Mouse (Mus musculus) monocyte, adult 2 months (primary cell): ENCODE measurements around the gene Dennd6a.

ENCODE experiments used
- DNase-seq, 2 experiments: peaks; one replicate each; pipeline ENCODE4 v3.0.0; 2022; ENCODE audit warnings: low spot score in 2 of 2, low read depth in 1 of 2

The Dennd6a gene

DNA sequence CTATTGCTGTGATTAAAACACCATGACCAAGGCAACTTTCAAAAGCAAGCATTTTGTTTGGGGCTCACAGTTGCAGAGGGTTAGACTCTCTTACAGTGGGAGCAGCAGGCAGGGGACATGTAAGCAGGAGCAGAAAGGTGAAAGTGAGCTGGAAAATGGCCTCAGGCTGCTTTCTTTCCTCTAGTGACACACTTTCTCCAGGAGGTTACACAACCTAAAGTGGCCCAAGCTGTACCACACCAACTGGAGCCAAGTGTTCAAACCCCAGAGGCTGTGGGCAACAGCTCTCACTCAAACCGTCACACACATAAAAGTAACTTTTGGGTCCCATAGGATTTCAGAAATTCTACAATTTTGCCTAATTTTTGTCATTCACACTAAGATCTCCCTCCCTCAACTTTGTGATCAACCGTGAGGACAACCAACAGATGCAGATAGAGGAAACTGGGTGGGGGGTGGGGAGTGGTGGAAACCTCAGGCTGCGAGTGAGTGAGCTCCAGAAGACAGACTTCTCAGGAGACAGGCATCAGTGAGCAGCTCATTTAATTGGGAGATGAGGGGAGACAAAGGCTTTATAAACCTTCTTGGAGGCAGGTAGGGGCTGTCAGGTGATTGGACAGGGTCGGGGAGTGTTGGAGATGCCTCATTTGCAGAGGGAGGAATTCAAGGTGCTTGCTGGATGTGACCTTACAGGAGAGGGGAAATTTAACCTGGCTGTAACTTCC, 1.5 kb upstream of the Dennd6a start:
- no peak for DNase-seq

DNA sequence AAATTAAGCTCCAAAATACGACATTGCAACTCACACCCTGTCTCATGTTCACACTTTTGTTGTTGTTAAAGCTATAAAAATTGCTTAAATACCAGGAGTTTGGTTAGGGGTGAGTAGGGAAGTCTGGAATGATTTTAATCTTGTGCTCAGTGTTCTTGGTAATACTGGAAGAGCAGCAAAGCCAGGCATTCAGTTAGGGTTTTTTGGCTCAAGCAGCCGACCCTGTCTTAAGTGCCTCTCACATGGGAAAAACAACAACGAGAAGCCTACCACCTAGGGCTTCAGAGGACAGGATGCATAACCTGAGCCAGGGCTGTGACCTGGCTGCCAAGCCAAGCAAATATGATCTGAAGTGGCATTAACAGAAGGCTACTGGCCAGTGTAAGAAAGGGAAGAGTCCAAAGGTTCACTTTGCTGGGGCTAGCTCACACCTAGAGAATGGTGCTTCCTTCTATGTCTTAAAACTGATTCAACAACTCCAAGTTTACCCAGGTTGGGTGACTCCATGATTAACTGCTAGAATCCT, 2.7 kb downstream of the Dennd6a start:
- no peak for DNase-seq

DNA sequence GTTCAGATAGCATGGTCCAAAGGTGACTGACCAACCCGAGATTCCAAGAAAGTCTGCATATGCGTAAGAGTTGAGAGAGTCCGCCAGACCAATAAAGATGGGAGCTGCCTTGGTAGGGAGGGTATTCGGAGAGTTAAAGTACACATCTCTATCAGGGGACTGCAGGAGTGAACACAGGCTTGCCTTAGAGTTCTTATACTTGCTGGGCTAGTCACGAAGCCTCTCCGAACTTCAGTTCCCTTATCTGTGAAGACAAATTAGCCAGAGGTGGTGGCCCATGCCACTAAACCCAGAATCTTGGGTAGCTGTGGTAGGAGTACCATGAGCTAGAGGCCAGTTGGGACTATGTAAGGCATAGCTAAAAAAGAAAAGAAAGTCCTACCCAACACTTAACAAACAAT, 5.1 kb downstream of the Dennd6a start:
- DNase-seq: no peak

DNA sequence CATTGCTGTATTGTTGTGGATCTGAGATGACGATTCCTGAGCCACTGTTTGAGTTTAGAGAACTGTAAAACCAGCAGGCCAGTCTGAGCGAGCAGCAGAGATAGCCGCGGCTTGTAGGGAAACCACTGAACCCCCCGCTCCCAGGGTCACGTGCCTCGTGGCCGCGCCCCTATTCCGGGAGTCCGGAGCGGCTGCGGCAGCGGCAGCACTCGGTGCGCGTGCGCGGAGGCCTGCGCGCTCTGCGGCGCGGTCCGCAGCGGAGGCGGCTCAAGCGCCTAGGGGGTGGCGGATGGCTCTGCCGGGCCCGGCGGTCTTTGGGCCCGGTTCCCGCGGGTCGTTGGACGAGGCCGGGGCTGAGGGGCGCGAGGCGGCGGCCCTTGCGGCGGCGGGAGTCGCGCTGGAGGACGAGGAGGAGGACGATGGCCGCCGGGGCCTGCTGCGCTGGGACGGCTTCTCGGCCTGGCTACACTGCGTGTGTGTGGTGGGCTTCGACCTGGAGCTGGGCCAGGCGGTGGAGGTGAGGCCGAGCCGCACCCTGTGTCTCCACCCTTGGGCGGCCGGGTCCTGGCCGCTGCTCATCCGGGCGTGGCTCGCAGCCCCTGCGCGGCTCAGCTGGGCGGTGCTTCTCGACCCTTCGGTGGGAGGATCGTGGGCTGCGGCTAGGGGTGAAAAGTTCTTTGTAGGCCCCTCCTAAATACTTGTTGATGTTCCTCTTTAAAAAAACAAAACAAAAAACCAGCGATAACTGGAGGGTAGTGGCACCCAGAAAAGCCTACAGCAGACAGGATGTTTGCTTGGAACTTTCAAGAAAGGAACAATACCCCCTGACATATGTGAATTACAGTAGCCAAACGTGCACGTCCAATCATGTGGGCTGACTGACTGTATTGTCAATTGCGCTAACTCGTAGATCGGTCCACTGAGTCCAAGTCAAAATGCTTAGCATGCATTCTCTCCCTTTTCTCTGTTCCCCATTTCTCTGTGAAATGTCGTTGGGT, 6.0 kb downstream of the Dennd6a start:
- peak; percentile 63 to 76 for DNase-seq

DNA sequence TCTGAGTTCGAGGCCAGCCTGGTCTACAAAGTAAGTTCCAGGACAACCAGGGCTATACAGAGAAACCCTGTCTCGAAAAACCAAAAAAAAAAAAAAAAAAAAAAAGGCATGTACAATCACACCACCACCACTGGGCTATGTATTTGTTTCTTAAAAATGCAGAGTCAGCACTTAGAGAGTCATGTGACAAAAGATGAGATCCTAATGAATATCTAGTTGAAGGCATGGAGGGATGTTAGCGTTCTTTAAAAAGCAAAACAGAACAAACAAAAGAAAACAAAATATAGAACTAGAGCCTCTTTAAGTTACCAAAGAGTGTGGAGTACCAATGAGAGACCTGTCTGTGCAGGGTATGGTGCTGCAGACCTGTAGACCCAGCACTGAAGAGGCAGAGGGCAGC, 10.0 kb downstream of the Dennd6a start:
- DNase-seq: no peak

DNA sequence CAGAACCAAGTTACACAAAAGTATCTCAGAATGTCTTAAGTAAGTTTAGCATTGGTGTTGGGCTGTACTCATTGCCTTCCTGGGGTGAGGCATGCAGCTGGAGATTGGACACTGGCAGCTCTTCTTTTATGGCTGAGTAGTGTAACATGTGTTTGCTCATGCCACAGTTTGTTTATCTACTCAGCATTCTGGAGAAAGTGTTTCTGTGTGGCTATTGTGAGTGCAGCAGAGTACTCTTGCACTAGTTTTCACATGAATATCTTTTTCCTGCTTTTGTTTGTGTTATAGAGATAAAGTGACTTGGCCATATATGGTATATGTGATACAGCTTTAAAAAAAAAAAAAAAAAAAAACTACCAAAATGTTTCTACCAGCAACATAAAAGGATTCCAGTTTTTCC, 13.5 kb downstream of the Dennd6a start:
- DNase-seq: no peak

DNA sequence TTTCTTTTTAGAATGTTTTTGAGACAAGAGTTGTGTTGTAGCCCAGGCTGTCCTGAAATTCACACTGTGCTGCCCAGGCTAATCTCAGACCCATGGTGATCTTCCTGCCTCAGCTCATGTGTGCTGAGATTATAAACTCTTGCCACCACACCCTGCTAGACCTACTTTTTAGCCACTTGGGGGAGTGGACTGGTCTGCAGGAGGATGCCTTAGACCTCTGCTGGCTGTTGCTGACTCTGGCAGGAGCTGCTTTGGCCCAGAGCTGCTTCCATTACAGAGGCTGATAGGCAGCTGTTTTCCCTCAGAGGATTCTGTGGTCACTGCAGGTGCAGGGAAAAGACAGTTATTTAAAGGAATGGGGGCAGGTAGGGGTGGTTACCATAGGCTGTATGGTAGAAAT, 17.7 kb downstream of the Dennd6a start:
- DNase-seq: no peak

DNA sequence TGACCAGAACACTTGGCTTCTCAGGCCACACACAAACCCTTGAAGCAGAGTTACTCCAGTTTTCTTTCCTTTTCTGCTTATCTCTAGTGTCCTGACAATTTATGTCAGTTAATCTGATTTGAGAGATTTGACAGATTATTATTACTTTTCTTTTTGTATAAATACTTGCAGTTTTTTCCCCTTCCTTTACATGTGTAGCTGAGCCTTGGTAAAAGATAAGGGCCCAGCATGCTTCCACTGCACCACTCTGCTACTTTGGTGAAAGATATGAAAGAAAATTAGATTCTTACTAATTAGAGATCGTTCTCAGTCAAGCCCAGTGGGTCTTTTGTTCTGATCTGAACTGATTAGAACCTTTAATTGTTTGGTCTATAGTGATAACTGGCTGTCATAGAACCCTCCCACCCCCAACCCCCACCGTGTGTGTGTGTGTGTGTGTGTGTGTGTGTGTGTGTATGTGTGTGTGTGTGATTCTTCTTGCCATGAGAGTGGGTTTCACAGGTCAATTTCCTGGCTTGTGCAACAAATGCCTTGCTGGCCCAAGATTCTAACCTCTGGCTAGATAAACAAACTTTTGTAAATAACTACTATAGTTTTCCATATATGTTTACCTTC, 19.7 kb downstream of the Dennd6a start:
- DNase-seq: no peak

DNA sequence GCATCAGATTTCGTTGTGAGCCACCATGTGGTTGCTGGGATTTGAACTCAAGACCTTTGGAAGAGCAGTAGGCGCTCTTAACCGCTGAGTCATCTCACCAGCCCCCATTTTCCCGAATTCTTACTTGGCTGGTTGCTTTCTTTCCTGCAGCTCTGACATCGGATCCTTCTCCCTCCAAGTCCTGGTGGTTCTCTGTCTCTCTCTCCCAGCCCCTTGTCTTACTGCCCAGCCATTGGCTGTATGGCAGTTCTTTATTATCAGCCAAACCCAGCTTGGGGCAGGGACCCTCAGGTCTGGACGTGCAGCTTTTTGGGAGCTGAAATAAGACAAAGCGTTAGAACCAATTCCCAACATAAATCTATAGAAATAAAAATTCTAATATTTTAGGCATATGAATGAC, 21.5 kb downstream of the Dennd6a start:
- no peak for DNase-seq

DNA sequence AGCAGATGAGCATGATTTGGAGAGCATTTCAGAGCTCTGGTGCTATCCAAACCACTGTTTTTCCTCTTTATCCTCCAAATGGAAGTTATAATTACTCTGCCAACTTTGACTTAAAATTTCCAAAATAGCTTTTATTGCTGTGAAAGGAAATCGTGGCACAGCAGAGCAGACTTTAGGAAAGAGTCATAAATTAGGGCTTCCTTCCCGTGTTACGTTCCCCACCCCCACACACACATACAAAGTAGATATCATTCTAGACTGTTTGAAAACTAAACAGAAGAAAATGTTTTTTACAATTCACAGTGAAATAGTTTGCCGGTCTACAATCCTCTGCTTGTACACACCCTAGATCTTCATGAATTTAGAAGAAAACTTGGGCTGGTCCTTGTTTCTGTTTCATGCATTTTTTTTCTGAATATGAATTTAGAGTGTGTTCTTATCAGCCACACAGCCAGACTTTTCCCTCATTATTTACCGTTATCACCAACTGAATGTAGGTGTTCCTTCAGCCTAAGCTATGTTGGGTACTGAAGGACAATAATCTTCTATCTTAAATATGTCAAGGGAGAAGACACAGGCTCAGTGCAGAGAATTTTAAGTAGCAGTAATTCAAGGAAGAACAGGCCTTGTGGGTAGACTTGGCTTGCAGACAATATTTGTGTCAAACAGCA, 22.2 kb downstream of the Dennd6a start:
- DNase-seq: no peak

DNA sequence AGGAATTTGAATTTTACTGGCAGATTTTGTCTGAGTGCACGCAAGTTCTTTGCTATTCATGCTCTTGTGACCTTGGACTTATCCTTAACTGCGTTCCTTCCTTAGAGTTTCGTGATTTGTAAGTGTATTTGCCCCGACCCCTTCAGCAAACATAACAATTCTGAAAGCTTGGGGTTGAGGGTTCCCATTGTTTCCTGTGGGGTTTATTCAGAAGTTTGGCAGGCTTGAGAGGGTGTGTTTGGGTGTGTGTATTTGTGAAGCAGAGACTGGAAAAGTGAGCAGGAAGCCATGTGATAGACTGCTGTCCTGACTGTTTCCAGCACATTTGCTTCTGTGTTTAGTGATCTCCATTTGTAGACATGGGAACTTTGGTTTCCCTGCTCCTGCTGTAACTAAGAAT, 31.7 kb downstream of the Dennd6a start:
- DNase-seq: no peak

DNA sequence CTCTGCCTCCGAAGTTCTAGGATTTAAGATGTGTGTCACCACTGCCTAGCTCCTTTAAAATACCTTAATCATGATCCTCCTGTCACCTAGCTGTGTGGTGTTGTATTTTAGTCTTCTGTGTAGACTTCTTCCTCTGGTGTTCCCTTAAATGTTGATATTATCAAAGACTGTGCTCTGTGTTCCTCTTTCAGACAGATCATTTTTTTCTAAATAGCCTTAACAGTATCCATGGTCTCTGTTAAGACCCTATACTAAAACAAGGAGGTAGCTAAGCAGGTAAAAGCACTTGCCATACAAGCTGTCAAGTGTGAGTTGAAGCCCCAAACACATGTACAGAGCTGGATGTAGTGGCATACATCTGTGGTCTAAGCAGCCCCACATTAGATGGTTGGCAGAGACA, 36.0 kb downstream of the Dennd6a start:
- no peak for DNase-seq

DNA sequence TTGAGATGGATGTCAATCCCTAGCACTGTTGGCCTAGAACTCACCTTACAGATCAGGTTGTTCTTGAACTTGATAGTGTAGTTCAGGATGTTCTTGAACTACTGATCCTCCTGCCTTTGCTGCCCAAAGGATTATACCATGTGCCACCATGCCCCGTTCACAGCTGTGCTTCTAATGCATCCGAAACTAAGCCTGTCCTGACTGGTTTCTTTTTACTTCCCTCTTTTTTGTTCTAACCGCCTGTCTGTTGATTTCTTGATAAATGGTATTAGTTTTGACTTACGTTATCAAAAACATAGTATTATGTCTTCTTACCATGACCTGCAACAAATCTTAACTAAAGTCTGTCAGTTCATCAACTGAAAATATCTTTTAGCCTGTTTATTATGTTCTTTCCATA, 37.0 kb downstream of the Dennd6a start:
- DNase-seq: no peak

DNA sequence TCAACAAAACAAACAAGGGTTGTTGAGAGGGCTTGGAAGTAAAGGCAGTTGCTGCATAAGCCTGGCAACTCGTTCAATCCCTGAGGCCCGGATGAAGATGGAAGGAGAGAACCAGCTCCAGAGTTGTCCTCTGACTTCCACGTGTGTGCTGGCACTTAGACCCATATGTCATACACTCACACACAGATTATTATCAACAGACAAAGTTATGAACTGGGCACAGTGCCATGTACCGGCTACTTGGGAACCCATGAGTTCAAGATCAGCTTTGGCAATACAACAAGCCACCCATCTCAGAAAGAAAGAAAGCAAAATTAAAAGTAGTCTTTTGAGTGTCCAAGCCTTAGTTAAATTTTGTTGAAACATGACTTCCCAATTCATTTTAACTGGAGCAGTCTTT, 51.6 kb downstream of the Dennd6a start:
- no peak for DNase-seq

DNA sequence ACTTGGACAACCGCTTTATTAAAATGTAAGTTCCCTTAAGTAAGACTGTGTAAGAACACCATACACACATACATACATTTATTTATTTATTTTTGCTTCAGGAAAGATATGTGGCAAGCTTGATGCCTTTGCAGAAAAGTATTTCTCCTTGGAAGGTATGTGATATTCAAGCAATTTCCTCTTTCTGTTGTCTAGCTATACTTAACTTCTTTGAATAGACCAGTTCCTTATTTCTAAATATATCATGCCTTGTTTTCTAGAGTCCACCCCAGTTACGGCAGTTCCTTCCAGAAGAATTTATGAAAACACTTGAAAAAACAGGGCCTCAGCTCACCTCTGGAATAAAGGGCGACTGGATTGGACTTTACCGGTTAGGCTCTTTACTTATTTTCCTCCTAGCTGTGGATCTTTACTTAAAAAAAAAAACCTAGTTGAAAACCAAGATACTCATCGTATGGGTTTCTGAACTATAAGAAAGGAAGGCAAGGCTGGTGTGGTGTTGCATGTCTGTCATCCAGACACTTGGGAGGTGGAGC, 53.0 kb downstream of the Dennd6a start:
- no peak for DNase-seq

DNA sequence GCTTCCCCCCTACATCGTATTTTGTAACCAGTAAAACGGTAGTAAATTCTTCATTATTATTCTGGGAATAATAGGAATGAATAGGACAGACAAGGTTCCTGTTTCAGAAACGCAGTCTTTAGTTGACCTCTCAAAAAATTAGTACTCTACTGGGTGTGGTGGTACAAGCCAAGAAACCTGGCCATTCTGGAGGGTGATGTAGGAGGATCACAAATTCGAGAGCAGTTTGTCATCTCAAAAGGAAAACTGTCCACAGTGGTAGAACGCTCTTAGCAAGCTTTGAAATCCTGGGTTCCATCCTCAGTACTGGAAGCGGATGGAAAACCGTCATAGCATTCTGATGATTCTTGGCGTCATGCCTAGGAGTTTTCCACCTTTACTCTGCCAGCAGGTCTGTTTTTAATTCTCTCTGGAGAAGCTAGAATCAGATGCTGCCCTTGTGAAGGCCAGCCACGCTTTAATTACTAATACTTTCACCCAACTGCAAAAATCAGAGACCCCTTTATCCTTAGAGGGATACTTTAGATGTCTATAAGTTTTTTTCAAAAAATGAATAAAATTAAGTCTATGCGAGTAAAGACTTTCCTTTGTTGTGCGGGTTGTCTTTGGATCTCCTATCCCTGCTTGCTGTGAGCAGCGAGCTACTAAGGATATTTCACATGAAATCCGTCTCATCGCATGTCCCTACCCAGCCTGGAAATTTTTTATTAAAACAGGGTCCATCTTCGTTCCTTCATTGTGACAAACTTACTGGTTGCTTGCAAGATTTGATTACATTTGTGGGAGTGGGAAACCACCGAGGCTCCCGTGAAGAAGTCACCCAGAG, 63.6 kb downstream of the Dennd6a start:
- DNase-seq: no peak

DNA sequence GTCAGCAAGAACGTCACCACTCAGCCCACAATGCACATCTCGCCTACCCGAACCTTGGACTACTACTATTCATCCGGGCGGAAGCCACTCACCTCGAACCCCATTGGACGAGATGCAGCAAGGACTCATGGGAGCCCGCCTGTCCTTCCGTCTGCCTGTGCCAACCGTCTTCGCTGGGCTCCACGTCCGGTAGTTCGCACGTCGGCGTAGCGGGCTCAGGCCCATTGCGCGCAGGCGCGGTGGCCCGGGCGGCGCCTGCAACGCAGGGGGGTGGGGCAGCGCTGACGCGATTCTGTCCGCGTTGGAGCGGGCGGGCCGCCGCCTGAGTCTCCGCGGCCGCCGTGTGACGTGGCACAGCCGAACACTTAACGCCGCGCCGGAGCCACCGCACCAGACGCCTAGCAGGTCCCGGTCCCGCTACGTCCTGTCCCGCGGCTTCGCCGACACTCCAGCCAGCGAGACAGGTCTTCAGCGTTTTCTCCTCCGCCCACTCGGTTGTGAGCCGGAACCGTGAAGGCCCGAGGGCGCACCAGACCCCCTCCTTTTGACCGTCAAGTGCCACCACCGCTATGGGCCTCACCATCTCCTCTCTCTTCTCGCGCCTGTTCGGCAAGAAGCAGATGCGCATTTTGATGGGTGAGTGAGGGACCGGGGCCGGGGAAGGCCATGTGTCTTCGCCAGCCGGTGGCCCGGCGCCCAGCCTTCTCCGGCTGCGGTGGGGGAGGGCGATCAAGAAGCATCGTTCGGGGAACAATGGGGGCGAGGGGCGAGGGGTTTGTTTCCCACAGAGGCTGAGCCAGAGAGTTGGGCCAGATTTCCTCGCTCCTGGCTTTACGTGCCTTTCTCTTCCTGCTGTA, 64.4 kb downstream of the Dennd6a start, which contains the start of gene Arf4:
Arf4 (plus strand) TSS at position 224 of the 857 bp plus-strand sequence.
- peak; percentile 96 to 97 for DNase-seq

DNA sequence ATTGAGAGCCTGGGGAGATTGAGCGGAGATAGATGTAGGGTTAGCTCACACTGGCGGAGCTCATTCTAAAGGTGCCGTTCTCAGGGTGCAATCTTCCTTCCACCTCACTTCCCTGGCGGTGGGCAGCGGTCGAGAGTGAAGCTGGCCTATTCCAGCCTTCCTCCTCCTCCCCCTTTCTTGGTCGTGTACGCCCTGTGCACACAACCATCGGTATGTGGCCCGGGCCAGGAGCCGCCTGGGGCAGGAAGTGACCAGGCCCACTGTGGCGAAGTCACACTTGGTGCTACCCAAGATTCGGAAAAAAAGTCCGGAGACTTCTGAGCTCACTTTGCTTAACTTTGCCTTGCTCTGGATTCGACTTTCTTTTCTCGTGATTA, 65.0 kb downstream of the Dennd6a start:
- DNase-seq: peak in 1 of 2 experiments; percentile 59

DNA sequence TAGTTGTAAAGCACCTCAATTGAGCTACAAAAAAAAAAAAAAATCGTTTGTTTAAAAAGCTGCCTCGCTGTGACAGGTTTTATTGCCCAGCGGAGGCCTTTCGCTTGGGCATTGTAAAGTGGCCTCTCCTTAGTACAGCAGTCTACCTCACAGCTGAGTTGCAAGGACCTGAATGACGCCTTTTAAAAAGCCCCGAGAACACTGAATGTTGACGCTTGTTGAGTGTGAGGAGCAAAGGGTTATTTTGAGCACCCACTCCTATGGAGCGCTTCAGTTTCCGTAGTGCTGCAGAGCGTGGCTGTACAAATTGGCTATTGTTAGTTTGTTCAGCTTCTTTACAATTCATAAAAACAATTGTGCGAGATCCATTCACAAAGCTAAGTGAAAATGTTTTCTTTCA, 65.6 kb downstream of the Dennd6a start:
- DNase-seq: no peak
